Mouse (Mus musculus) bone marrow, adult 2 months (tissue): ENCODE results near the gene Gna14.

Source experiments
- CTCF ChIP-seq: fragments of 200-500 bp; IDR thresholded peaks from 2 replicates; pipeline ENCODE4 v1.5.1; 2011; ENCODE audit warnings: low read length, control low read depth; ENCODE audit not compliant: control insufficient read depth, insufficient read depth
- POLR2A ChIP-seq: fragments of 200-500 bp; IDR thresholded peaks from 2 replicates; pipeline ENCODE4 v1.6.1; 2011; ENCODE audit warnings: low read depth, mild to moderate bottlenecking, control low read depth, low read length, borderline replicate concordance; ENCODE audit not compliant: control insufficient read depth

DNA sequence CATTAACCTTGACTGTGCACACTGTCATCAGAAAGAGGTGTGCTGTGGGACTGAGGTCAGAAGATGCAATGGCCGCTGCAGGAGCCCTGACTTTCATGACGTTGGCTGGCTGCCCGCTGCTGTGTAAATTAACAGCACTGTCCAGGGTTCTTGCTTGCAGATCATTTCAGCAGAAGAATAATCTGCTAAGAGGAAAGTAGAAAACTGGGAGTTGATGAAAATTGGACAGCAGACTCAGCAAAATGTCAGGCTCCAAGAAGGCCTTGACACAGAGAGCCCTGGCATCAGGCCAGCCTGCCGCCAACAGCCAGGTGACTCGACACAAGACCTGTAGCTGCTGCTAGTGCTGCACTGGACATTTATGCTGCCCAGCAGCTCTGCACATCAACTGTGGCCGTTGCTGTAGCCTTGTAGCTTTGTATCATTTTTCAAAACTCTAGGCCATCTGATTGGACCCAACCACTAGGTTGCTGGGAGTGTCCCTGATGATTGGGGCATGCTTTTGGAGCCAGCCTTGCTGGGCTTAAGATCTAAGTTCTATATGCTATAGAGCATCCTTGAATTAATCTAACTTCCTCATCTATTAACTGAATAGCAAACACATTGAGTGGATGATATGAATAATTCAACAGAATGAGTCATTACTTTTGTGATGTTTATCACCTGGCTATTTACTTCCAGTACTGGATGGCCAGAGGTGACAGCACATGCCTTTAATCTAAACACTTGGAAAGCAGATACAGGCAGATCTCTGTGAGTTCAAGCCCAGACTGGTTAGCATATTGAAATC, 12.5 kb downstream of the Gna14 start:
- TF ChIP-seq POLR2A (no peak), CTCF (no peak)
